Mouse (Mus musculus): ENCODE data around the gene Tuba3b. TPM values are rescaled to one million over a fixed set of nuclear protein-coding genes. Genes with fewer than 3 reads are reported as not detected.

The Tuba3b gene
- total RNA-seq, 2 experiments from 2014 or later, result not detected

- Histone ChIP-seq H3K27ac (peak overlapping the region; percentile 31), H3K4me3 (no peak overlapping the region)
- TF ChIP-seq CTCF (IDR thresholded peaks at IDR 0.05), result no peak
- no peak for DNase-seq
- intact Hi-C loops (cut with DNase I), result no loop called here
Observed at GRCm38 (mm10) chr6:145616402-145617229, 1.1 kb downstream of the Tuba3b start.

GRCm38 (mm10) chr6:145623141-145623540, 7.6 kb downstream of the Tuba3b start:
- Histone ChIP-seq H3K27ac (no peak overlapping the region), H3K4me3 (no peak overlapping the region)
- no peak for TF ChIP-seq CTCF (IDR thresholded peaks at IDR 0.05)
- intact Hi-C loops (cut with DNase I), result no loop called here
- no peak for DNase-seq

GRCm38 (mm10) chr6:145630269-145630668, 14.7 kb downstream of the Tuba3b start:
- TF ChIP-seq CTCF (IDR thresholded peaks at IDR 0.05), result no peak

GRCm38 (mm10) chr6:145634454-145634853, 18.9 kb downstream of the Tuba3b start:
- Histone ChIP-seq H3K4me3 (no peak overlapping the region), H3K27ac (no peak overlapping the region)
- intact Hi-C loops (cut with DNase I), result no loop called here
- DNase-seq, result no peak
- TF ChIP-seq CTCF (IDR thresholded peaks at IDR 0.05), result no peak

More at GRCm38 (mm10) chr6:145630269-145630668, 14.7 kb downstream of the Tuba3b start:
- DNase-seq, result no peak
- Histone ChIP-seq H3K4me3 (no peak overlapping the region), H3K27ac (no peak overlapping the region)
- intact Hi-C loops (cut with DNase I), result no loop called here

- DNase-seq, result no peak
- H3K4me3 ChIP-seq, result no peak overlapping the region
- no peak for TF ChIP-seq CTCF (IDR thresholded peaks at IDR 0.05)
- intact Hi-C loops (cut with DNase I), result no loop called here
- no peak overlapping the region for H3K27ac ChIP-seq
Observed at GRCm38 (mm10) chr6:145636682-145637081, 21.1 kb downstream of the Tuba3b start.

- H3K27ac ChIP-seq, result no peak overlapping the region
- no peak overlapping the region for H3K4me3 ChIP-seq
- no peak for DNase-seq
- intact Hi-C loops (cut with DNase I), result no loop called here
- TF ChIP-seq CTCF (IDR thresholded peaks at IDR 0.05), result no peak
Observed at GRCm38 (mm10) chr6:145638248-145638647, 22.7 kb downstream of the Tuba3b start.

GRCm38 (mm10) chr6:145640971-145641506, 25.5 kb downstream of the Tuba3b start:
- Histone ChIP-seq H3K4me3 (no peak overlapping the region), H3K27ac (peak overlapping the region; percentile 13; the same call in 1 of the 2 replicates)
- TF ChIP-seq CTCF (IDR thresholded peaks at IDR 0.05), result no peak
- intact Hi-C loops (cut with DNase I), result no loop called here
- no peak for DNase-seq

GRCm38 (mm10) chr6:145651976-145652375, 36.4 kb downstream of the Tuba3b start:
- no peak overlapping the region for H3K4me3 ChIP-seq
- H3K27ac ChIP-seq, result no peak overlapping the region
- TF ChIP-seq CTCF (IDR thresholded peaks at IDR 0.05), result no peak
- DNase-seq, result no peak
- intact Hi-C loops (cut with DNase I), result no loop called here

- intact Hi-C loops (cut with DNase I), result no loop called here
- H3K27ac ChIP-seq, result no peak overlapping the region
- no peak for TF ChIP-seq CTCF (IDR thresholded peaks at IDR 0.05)
Observed at GRCm38 (mm10) chr6:145652986-145653385, 37.4 kb downstream of the Tuba3b start.

GRCm38 (mm10) chr6:145653626-145654025, 38.1 kb downstream of the Tuba3b start:
- TF ChIP-seq CTCF (IDR thresholded peaks at IDR 0.05), result no peak
- intact Hi-C loops (cut with DNase I), result no loop called here

More at GRCm38 (mm10) chr6:145652986-145653385, 37.4 kb downstream of the Tuba3b start:
- DNase-seq, result no peak
- no peak overlapping the region for H3K4me3 ChIP-seq

GRCm38 (mm10) chr6:145654062-145654836, 38.7 kb downstream of the Tuba3b start:
- no peak overlapping the region for H3K27ac ChIP-seq
- no peak for TF ChIP-seq CTCF (IDR thresholded peaks at IDR 0.05)
- no peak overlapping the region for H3K4me3 ChIP-seq
- intact Hi-C loops (cut with DNase I), result no loop called here
- no peak for DNase-seq

More at GRCm38 (mm10) chr6:145653626-145654025, 38.1 kb downstream of the Tuba3b start:
- Histone ChIP-seq H3K27ac (no peak overlapping the region), H3K4me3 (no peak overlapping the region)
- no peak for DNase-seq

GRCm38 (mm10) chr6:145655678-145656077, 40.1 kb downstream of the Tuba3b start:
- no peak overlapping the region for H3K4me3 ChIP-seq
- DNase-seq, result no peak

More at GRCm38 (mm10) chr6:145655678-145656077, 40.1 kb downstream of the Tuba3b start:
- peak; percentile 18; the same call in 1 of the 2 replicates for TF ChIP-seq CTCF (IDR thresholded peaks at IDR 0.05)
- no peak overlapping the region for H3K27ac ChIP-seq
- intact Hi-C loops (cut with DNase I), result no loop called here
